Mouse (Mus musculus) mature B cell (primary cell): ENCODE measurements around the gene Ccdc63.

Source experiments
- in situ Hi-C: fragments of 300-500 bp; cut with MboI; formaldehyde crosslinking; loops from 2 replicates; pipeline ENCODE4 v1.14.3; 2019

The Ccdc63 gene

DNA sequence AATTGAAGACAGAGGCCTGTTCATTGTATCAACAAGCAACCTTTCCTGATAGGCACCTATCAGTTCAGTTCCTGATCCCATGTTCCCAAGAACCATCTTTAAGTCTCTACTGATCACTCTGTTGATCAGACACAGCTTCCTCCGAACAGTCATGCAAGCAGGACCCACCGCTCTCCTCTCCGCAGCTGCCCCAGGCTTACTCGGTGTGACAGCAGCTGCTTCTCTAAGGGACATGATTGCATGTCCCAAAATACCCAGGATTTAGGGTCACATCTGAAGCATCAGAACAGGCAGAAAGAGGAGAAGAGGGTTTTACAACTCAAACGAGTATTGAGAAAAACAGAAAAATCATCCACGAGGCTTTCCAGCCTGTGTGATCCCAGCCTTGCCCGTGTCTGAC is 55.3 kb downstream of the Ccdc63 start:
- in situ Hi-C loops, result no loop called here

- in situ Hi-C loops, result no loop called here
Observed at GRCm38 (mm10) chr5:122084470-122084869, 56.2 kb downstream of the Ccdc63 start.

- in situ Hi-C loops, result no loop called here
Observed at GRCm38 (mm10) chr5:122083282-122083681, 57.3 kb downstream of the Ccdc63 start.

- in situ Hi-C loops, result no loop called here
Observed at GRCm38 (mm10) chr5:122081471-122081870, 59.2 kb downstream of the Ccdc63 start.

DNA sequence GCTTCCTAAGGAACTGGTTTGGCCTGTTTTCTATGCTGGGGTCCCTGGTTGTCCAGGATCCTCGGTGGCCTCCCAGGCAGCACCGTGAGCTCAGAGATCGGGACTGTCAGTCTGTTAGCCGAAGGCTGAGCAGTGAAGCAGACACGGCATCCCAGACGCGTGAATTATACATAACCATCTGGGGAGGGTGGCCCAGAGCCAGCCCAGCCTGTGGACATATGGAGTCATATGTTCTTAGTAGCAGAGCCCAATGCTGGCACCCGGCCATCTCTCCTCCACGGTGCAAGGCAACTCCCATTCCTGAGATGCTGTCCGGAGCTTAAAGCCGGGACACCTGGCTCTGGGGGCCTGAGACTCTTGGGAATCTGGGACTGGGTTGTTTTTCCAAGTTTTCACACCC is 59.7 kb downstream of the Ccdc63 start:
- in situ Hi-C loops, result no loop called here

- in situ Hi-C loops, result no loop called here
Observed at GRCm38 (mm10) chr5:122079796-122080195, 60.8 kb downstream of the Ccdc63 start.

GRCm38 (mm10) chr5:122077244-122077643 is 63.4 kb downstream of the Ccdc63 start:
- in situ Hi-C loops, result no loop called here

- in situ Hi-C loops, result no loop called here
Observed at GRCm38 (mm10) chr5:122075736-122076135, 64.9 kb downstream of the Ccdc63 start.

DNA sequence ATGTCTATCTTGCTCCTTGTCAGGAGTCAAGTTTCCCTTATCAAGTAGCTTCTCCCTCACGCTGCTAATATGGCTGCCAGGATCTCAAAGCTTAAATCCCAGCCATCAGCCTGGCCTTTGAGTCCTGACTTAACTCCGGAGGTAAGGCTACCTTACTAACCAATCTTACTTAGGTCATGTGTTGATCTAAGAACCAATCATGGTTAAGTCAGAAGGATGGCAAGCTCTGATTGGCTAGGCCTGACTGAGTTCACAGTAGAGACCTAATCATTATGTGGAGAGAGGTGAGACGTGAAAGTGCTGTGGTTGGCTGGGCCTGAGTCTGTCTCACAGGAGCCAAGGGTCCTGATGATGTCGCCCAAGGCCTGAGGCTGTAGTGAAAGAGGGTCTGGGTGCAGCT is 68.6 kb downstream of the Ccdc63 start:
- in situ Hi-C loops, result no loop called here

- in situ Hi-C loops, result no loop called here
Observed at GRCm38 (mm10) chr5:122070963-122071800, 69.4 kb downstream of the Ccdc63 start.

DNA sequence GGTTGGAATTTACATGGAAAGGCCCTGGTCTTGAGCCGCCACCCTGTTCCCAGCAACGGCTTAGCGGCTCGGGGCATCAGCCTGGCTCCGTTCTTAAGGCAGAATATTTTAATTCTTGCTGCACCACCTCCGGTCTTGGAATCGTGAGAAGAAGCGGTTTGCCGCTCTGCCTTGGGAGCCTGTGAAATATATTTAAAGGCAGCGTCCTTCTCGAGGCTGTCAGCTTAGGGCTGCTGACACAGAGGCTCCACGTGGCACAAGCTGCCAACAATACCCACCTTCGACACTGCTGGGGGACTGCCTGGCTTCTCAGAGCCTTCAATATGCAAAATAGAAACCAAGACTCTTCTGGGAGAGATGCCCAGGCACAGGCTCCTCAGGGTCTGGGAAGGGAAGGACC is 72.1 kb downstream of the Ccdc63 start:
- in situ Hi-C loops, result no loop called here

GRCm38 (mm10) chr5:122063204-122063933 is 77.3 kb downstream of the Ccdc63 start:
- in situ Hi-C loops, result no loop called here

DNA sequence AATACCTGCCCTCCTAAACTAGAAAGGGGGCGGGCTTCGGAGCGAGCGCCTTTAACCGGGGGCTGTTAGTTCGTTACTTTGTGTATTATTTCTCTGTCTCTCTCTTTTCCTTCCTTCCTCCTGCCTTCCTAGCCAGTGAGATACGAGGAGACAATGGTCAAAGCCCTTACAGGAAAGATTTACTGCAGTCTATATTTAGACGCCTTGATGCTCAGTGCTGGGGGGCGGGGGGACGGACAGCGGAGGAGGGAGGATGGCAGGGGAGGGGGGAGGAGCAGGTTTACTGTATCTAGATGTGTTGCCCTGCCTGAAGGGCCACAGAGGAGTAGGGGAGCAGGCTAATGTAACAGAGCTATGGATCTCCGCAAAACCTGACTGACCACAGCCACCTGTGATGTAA is 78.1 kb downstream of the Ccdc63 start:
- in situ Hi-C loops, result no loop called here

- in situ Hi-C loops, result no loop called here
Observed at GRCm38 (mm10) chr5:122060767-122061333, 79.8 kb downstream of the Ccdc63 start.

DNA sequence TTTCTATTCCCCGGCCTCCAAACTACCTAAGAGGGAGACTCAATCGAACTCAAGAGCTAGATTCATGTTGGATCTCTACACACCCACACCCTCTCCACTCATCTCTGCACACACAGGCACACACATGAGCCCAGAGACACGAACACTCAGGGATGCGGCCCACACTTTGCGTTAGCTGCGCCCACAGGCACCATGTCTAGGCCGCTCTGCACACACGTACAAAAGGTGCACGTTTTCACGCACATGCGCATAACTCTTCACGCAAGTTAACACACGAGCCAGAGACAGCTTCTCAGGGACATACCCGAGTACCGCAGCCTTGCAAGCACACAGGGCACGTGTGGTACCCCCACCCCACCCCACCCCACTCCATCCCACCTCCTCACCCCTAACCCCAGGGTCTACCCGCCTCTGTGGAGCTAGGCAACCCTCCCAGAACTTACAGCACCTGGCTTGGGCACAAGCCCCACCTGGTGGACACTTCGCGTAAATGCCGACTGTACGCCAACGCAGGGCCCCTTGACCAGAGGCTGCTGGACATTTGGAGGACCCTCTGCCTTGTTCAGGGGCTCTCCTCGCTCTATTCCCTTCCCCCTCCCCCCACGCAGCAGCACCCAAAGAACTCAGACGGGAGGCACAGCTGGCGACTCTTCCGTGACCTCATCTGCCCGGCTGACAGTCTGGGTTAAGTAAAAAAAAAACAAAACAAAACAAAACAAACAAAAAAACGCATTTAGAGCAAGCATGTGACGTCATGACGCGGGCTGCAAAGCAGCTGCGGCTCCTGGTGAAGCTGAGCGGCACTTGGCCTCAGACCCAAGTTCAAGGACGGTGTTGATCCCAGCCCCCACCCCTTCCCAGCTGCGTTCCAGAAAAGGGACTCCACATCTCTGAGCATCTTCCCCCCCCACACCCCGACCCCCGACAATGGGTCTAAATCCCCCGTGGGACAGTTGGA is 81.3 kb downstream of the Ccdc63 start:
- in situ Hi-C loops, result no loop called here
